Mouse (Mus musculus) forebrain, embryonic 14.5 days (tissue): ENCODE measurements at regions not wholly inside any gene's neighbourhood (a gene's known extent, or its start where the extent isn't known, plus 50 kb on each side); places are given as distances from the start of the nearest gene placed in this dataset.

Experiments used
- ATAC-seq: fragments of 200-750 bp; cut with Nextera tagmentation; 2 replicates; pipeline ENCODE4 v1.8.0; 2017; ENCODE audit warnings: mild to moderate bottlenecking, moderate library complexity
- DNase-seq: peaks from one replicate; pipeline ENCODE4 v3.0.0-alpha.2; 2015; ENCODE audit warnings: low spot score
- H3K27ac ChIP-seq: fragments of 300-500 bp; sonication (generic); 2 replicates; pipeline ENCODE4 v1.5.1; 2014; ENCODE audit warnings: low read depth, mild to moderate bottlenecking, control low read depth, low read length, moderate library complexity
- H3K27me3 ChIP-seq: fragments of 300-500 bp; sonication (generic); replicated peaks from 2 replicates; pipeline ENCODE4 v1.6.1; 2014; ENCODE audit warnings: low read length, control low read depth, mixed read lengths; ENCODE audit not compliant: control insufficient read depth, insufficient read depth
- H3K36me3 ChIP-seq: fragments of 300-500 bp; sonication (generic); 2 replicates; pipeline ENCODE4 v1.6.1; 2014; ENCODE audit warnings: low read length, control low read depth; ENCODE audit not compliant: control insufficient read depth, insufficient read depth
- H3K4me1 ChIP-seq: fragments of 300-500 bp; sonication (generic); 2 replicates; pipeline ENCODE4 v1.6.1; 2014; ENCODE audit warnings: antibody characterized with exemption, low read length, control low read depth; ENCODE audit not compliant: control insufficient read depth, insufficient read depth
- H3K4me2 ChIP-seq: fragments of 300-500 bp; sonication (generic); 2 replicates; pipeline ENCODE4 v1.6.1; 2014; ENCODE audit warnings: mild to moderate bottlenecking, control low read depth, low read length
- H3K4me3 ChIP-seq: fragments of 300-500 bp; sonication (generic); 2 replicates; pipeline ENCODE4 v1.5.1; 2014; ENCODE audit warnings: low read depth, low read length, control low read depth
- H3K9ac ChIP-seq: fragments of 300-500 bp; sonication (generic); 2 replicates; pipeline ENCODE4 v1.6.1; 2014; ENCODE audit warnings: mild to moderate bottlenecking, low read length, control low read depth, moderate library complexity
- H3K9me3 ChIP-seq: fragments of 300-500 bp; sonication (generic); replicated peaks from 2 replicates; pipeline ENCODE4 v1.6.1; 2016; ENCODE audit warnings: low read length, control low read depth, mixed read lengths; ENCODE audit not compliant: control insufficient read depth
- WGBS: fragments of 180-500 bp; shearing (Covaris S2); extraction: QIAGEN DNeasy Blood & Tissue Kit; methylation state at CpG from one replicate; pipeline ENCODE4 v1.1.7; 2014; 5-methylcytosine and 5-hydroxymethylcytosine counted together

DNA sequence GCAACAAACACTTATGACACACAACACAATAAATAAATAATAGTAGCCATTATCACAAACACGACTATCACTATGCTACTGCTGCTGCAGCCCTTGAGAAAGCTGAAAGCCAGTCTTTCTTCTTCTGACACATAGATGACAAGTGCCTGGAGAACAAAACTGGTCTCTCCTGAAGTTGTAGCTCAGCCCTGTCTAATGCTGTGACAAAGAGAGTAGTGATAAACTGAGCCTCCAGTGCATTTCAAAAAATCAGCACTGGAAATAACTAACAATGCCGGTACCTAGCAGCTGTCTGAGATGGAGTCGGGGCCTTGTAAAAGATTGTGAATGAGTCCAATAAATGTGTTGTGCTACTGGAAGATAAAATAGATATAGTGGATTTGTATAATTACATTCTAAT lies 320.3 kb upstream of the Acvr2a start:
- WGBS = 87% methylated on average over 3 of the region's 3 CpGs
- Histone ChIP-seq H3K36me3 (no peaks in the 10 kb centered on the region), H3K4me1 (no peaks in the 10 kb centered on the region), H3K4me2 (no peak overlapping the region), H3K4me3 (no peak overlapping the region), H3K9ac (no peak overlapping the region), H3K27ac (no peak overlapping the region), H3K27me3 (no peaks in the 10 kb centered on the region), H3K9me3 (no peaks in the 10 kb centered on the region)
- ATAC-seq (no peak), DNase-seq (no peak)

- Histone ChIP-seq H3K4me2 (no peak overlapping the region), H3K4me1 (no peaks in the 10 kb centered on the region), H3K4me3 (no peak overlapping the region), H3K9ac (no peak overlapping the region), H3K27ac (no peak overlapping the region), H3K9me3 (no peaks in the 10 kb centered on the region), H3K27me3 (no peaks in the 10 kb centered on the region), H3K36me3 (no peaks in the 10 kb centered on the region)
- ATAC-seq (no peak), DNase-seq (no peak)
- 68% methylated on average over 2 of the region's 2 CpGs for WGBS
Measured at GRCm38 (mm10) chr2:48494065-48494464, 319.8 kb upstream of the Acvr2a start.

- Histone ChIP-seq H3K27me3 (no peaks in the 10 kb centered on the region), H3K4me3 (no peak overlapping the region), H3K4me1 (no peaks in the 10 kb centered on the region), H3K27ac (no peak overlapping the region), H3K9me3 (no peaks in the 10 kb centered on the region), H3K9ac (no peak overlapping the region), H3K36me3 (no peaks in the 10 kb centered on the region), H3K4me2 (no peak overlapping the region)
- WGBS = 94% methylated on average over 3 of the region's 3 CpGs
- DNase-seq (no peak), ATAC-seq (no peak)
Measured at GRCm38 (mm10) chr2:48494632-48495031, 319.3 kb upstream of the Acvr2a start.

DNA sequence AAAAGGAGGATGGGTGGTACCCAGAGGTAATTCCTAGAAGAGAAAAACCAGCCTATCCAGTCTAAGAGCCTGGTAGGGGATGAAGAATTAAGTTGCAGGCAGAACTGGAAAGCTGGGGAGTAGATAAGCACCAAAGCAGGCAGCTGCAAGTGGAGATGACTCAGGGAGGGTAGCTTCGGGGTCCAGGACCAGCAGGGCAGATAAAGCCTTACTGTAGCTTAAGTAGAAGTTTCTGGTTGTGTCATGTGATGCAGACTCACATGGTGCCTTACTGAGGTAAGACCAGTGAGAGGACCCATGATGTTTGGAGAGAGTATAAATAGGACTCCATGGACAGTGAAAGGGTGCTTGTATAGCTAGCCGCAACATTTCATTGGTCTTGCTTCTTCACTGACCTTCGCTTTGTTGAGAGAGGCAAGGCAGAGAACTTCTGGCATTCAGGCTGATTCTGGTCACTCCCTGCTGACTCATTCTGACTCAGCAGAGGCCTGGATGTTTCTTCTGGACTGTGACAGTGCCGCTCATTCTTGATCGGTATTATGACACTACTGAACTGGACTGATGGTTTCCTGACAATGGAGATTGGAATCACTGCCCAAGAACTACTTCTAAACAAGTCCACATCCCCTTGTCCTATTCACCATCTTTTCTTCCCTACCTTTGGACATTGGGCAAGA lies 315.7 kb upstream of the Acvr2a start:
- Histone ChIP-seq H3K27ac (no peak overlapping the region), H3K4me1 (no peaks in the 10 kb centered on the region), H3K4me2 (no peak overlapping the region), H3K9me3 (no peaks in the 10 kb centered on the region), H3K36me3 (no peaks in the 10 kb centered on the region), H3K4me3 (no peak overlapping the region), H3K9ac (no peak overlapping the region), H3K27me3 (no peaks in the 10 kb centered on the region)
- ATAC-seq (no peak), DNase-seq (no peak)
- 97% methylated on average over 5 of the region's 5 CpGs for WGBS

DNA sequence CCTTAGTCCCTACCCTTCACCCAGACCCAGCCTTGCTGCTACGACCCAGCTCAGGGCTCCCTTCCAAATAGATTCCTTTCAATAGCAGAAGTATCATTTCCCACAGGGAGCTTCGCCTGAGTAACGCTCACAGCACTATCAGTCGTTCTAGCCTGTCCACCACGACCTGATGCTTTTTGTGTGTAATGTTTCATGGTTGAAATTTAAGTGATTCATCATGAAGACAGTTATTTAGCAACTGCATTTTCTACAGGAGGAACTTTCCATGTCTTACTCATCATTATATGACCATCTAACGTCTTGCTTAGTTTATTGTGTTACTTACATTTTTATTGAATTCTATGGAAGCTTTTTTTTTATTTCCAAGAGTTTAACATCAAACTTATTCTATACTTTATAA lies 314.5 kb upstream of the Acvr2a start:
- DNase-seq (no peak), ATAC-seq (no peak)
- Histone ChIP-seq H3K4me2 (no peak overlapping the region), H3K36me3 (no peaks in the 10 kb centered on the region), H3K9ac (no peak overlapping the region), H3K9me3 (no peaks in the 10 kb centered on the region), H3K27me3 (no peaks in the 10 kb centered on the region), H3K4me1 (no peaks in the 10 kb centered on the region), H3K27ac (no peak overlapping the region), H3K4me3 (no peak overlapping the region)
- 87% methylated on average over 6 of the region's 6 CpGs for WGBS

DNA sequence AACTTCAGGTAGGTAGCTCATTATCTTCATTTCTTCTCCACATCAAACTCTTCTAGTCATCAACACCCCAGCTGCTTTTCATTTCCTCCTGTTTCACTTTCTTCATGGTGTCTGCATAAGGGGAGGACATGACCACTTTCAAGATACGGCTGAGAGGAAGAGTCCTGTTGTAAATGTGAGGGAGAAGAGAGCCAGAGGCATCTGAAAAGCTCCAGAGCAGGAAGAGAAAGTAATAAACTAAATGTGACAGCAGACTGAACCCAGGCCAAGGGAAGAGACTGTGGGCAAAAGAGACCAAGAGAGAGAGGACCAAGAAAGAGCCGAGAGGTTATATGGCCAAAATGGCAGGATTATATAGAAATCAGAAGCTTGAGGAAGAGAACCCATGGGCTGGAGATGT lies 312.5 kb upstream of the Acvr2a start:
- H3K9ac ChIP-seq = no peak overlapping the region
- WGBS = 91% methylated on average over 2 of the region's 2 CpGs
- DNase-seq = no peak
- H3K4me3 ChIP-seq = no peak overlapping the region
- no peaks in the 10 kb centered on the region for H3K27me3 ChIP-seq
- ATAC-seq = no peak
- no peak overlapping the region for H3K4me2 ChIP-seq
- no peaks in the 10 kb centered on the region for H3K9me3 ChIP-seq
- no peaks in the 10 kb centered on the region for H3K4me1 ChIP-seq
- no peak overlapping the region for H3K27ac ChIP-seq
- no peaks in the 10 kb centered on the region for H3K36me3 ChIP-seq

DNA sequence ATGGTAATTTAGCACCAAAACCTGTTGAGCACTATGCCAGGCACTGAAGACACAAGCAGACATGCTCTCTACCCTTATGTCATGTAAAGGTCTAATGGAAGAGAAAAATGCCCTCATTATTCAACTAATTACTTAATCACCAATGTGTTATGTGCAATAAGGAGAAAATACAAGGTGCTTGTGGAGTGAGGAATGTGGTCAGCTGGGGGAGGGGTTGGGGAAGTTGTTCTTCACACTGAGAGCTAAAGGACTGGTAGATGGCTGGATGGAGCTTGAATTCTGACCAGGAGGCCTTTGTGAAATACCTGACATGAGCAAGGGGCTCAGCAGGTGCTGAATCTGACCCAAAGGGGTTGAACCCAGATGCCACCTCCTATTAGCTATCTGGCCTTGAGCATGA lies 300.1 kb upstream of the Acvr2a start:
- DNase-seq (no peak), ATAC-seq (no peak)
- no peak overlapping the region for H3K4me2 ChIP-seq
- no peaks in the 10 kb centered on the region for H3K27me3 ChIP-seq
- no peak overlapping the region for H3K9ac ChIP-seq
- H3K9me3 ChIP-seq = no peaks in the 10 kb centered on the region
- H3K27ac ChIP-seq = no peak overlapping the region
- no peak overlapping the region for H3K4me3 ChIP-seq
- no peaks in the 10 kb centered on the region for H3K4me1 ChIP-seq
- H3K36me3 ChIP-seq = no peaks in the 10 kb centered on the region

DNA sequence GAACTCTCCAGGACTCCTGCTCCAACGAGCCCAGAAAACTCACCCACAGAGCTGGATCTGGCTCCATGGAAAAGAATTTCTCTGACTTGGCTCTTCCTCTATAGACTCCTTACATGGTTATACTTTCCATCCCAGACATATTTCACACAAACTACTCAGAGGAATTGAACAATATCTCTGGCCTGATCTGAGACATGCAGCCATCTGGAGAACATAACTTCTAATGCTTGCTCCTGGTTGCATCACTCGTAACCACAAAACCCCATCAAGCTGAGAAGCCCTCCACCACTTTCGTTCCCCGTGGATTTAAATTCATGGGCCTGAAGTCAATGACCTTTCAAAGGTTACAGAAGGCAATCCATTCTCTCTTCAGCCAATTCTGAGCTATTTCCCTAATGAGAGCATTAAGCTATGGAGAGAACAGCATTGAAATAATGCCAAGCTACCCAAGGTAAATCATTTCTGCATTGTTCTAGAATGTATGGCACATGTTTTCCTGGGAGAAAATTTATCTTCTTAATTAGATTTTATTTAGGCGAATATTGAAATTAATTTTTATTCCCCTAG lies 294.0 kb upstream of the Acvr2a start:
- Histone ChIP-seq H3K4me2 (no peak overlapping the region), H3K27ac (no peak overlapping the region), H3K4me1 (no peaks in the 10 kb centered on the region), H3K9me3 (no peaks in the 10 kb centered on the region), H3K27me3 (no peaks in the 10 kb centered on the region), H3K9ac (no peak overlapping the region), H3K36me3 (no peaks in the 10 kb centered on the region), H3K4me3 (no peak overlapping the region)
- WGBS = 78% methylated on average over 5 of the region's 5 CpGs
- DNase-seq = no peak
- ATAC-seq = no peak

GRCm38 (mm10) chr2:48520535-48520971 lies 293.4 kb upstream of the Acvr2a start:
- WGBS = 65% methylated on average over 2 of the region's 2 CpGs
- Histone ChIP-seq H3K27me3 (no peaks in the 10 kb centered on the region), H3K36me3 (no peaks in the 10 kb centered on the region), H3K27ac (no peak overlapping the region), H3K4me2 (no peak overlapping the region), H3K4me1 (no peaks in the 10 kb centered on the region), H3K4me3 (no peak overlapping the region), H3K9me3 (no peaks in the 10 kb centered on the region), H3K9ac (no peak overlapping the region)
- no peak for DNase-seq
- ATAC-seq = no peak
